Mouse (Mus musculus): ENCODE measurements around the gene St13. TPM values are rescaled to one million over a fixed set of nuclear protein-coding genes. Genes with fewer than 3 reads are reported as not detected.

St13 gene
- 10.6 and 36.2 TPM in 2 replicates for polyA plus RNA-seq (2012; rRNA removed)
- polyA plus RNA-seq (2014; fragmentation: Nextera tagmentation; extraction: Ambion mirVana), result 48.3 and 53.7 TPM in 2 replicates

GRCm38 (mm10) chr15:81399638-81400315 is at the start of gene St13, which contains the start of gene Xpnpep3:
Gene St13 (minus strand): TSS chr15:81400077.
Gene Xpnpep3 (plus strand): TSS chr15:81400138.
- peak; percentile 95 for DNase-seq (ENCODE audit: low read depth in 3 of 3, low spot score in 3 of 3)
- H3K4me1 ChIP-seq (replicated peaks; ENCODE audit: control insufficient read depth in 2 of 2, insufficient read depth in 2 of 2, low read length in 1 of 2), result peaks cover 7 to 20% of the 10 kb centered on the region in 2 experiments; a peak in 3 of 4 replicates

DNA sequence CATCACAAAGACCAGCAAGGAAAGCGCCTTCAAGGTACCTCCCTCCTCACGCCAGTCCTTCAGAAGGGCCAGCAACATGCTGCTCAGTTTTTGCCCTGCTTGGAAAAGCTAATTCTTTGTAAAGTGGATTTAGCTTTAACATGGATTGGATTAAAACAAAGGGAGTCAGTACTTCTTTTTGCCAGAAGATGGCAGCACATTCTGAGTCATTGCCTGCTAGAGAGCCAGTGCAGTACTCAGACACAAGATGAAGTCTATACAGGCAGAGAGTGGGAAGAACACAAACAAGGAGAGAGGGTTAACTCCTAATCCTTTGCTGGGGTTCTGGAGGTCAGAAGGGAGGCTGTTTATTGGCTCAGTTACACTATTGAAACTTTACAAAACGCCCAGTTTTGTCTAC is 48.6 kb upstream of the St13 start:
- WGBS (ENCODE audit: insufficient replicate concordance), result 37% methylated on average over 3 of the region's 3 CpGs
- H3K4me1 ChIP-seq (replicated peaks; ENCODE audit: control insufficient read depth in 2 of 2, insufficient read depth in 2 of 2, low read length in 1 of 2), result no peaks in the 10 kb centered on the region
- H3K4me2 ChIP-seq (ENCODE audit: low read depth), result no peak overlapping the region
- no peak overlapping the region for H3K9ac ChIP-seq (replicated peaks)
- no peaks in the 10 kb centered on the region for H3K27me3 ChIP-seq (ENCODE audit: control insufficient read depth, insufficient read depth, low read length)
- no peak for ATAC-seq (ENCODE audit: insufficient read depth)
- H3K36me3 ChIP-seq (replicated peaks; ENCODE audit: control insufficient read depth, insufficient read depth, low read depth), result peaks cover 2% of the 10 kb centered on the region; the same call in 1 of the 2 replicates
- TF ChIP-seq EP300 (IDR thresholded peaks at IDR 0.05; ENCODE audit: low read depth), result no peak
- TF ChIP-seq CTCF (IDR thresholded peaks at IDR 0.05; ENCODE audit: low read depth), result peak; percentile 81
- no peaks in the 10 kb centered on the region for H3K9me3 ChIP-seq (ENCODE audit: control insufficient read depth, low read length)
- peak; percentile 26 to 47 (median 42) for DNase-seq (ENCODE audit: low read depth in 3 of 3, low spot score in 3 of 3)
- no peak overlapping the region for H3K4me3 ChIP-seq (ENCODE audit: insufficient read depth in 1 of 2, low read depth in 2 of 2, low read length in 2 of 2)
- no peak overlapping the region for H3K27ac ChIP-seq

More at GRCm38 (mm10) chr15:81399638-81400315, at the start of gene St13, which contains the start of gene Xpnpep3:
- H3K9me3 ChIP-seq (ENCODE audit: control insufficient read depth, low read length), result no peaks in the 10 kb centered on the region
- H3K27ac ChIP-seq, result peak within 1 kb of the TSS; percentile 88
- H3K4me3 ChIP-seq (ENCODE audit: insufficient read depth in 1 of 2, low read depth in 2 of 2, low read length in 2 of 2), result peak within 1 kb of the TSS; percentile 96 to 97
- TF ChIP-seq CTCF (IDR thresholded peaks at IDR 0.05; ENCODE audit: low read depth) (no peak), EP300 (IDR thresholded peaks at IDR 0.05; ENCODE audit: low read depth) (peak; percentile 74)
- under 1% methylated on average over 50 of the region's 50 CpGs for WGBS (ENCODE audit: insufficient replicate concordance)
- peak within 1 kb of the TSS; percentile 96 for H3K9ac ChIP-seq (replicated peaks)
- H3K36me3 ChIP-seq (replicated peaks; ENCODE audit: control insufficient read depth, insufficient read depth, low read depth), result peaks cover 3% of the 10 kb centered on the region; the same call in 1 of the 2 replicates
- H3K27me3 ChIP-seq (ENCODE audit: control insufficient read depth, insufficient read depth, low read length), result no peaks in the 10 kb centered on the region
- H3K4me2 ChIP-seq (ENCODE audit: low read depth), result peak within 1 kb of the TSS; percentile 84
- peak; percentile 99 for ATAC-seq (ENCODE audit: insufficient read depth)

DNA sequence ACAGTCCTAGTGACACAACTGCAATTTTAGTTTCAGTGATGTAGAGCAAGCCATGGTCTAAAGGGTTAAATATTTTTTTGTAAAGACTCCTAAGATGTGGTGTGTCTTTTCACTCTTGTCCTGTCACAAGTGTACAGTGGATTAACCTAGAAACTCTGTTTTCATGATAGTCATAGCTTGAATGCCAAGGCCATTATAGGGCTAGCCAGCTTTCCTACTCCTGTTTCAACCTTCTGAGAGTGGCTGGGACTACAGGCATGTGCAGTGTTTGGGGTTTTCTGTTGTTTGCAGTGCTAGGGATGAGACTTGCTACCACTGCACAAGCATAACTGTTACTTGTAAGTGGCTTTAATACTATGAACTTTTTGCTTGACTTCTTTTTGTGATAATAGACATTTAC is 39.4 kb upstream of the St13 start:
- no peak overlapping the region for H3K27ac ChIP-seq
- ATAC-seq (ENCODE audit: insufficient read depth), result no peak
- TF ChIP-seq CTCF (IDR thresholded peaks at IDR 0.05; ENCODE audit: low read depth) (no peak), EP300 (IDR thresholded peaks at IDR 0.05; ENCODE audit: low read depth) (no peak)
- H3K9ac ChIP-seq (replicated peaks), result no peak overlapping the region
- no peaks in the 10 kb centered on the region for H3K27me3 ChIP-seq (ENCODE audit: control insufficient read depth, insufficient read depth, low read length)
- peaks cover 9% of the 10 kb centered on the region for H3K36me3 ChIP-seq (replicated peaks; ENCODE audit: control insufficient read depth, insufficient read depth, low read depth)
- H3K4me3 ChIP-seq (ENCODE audit: insufficient read depth in 1 of 2, low read depth in 2 of 2, low read length in 2 of 2), result no peak overlapping the region
- H3K4me2 ChIP-seq (ENCODE audit: low read depth), result no peak overlapping the region
- H3K9me3 ChIP-seq (ENCODE audit: control insufficient read depth, low read length), result no peaks in the 10 kb centered on the region
- no peak for DNase-seq (ENCODE audit: low read depth in 3 of 3, low spot score in 3 of 3)
- H3K4me1 ChIP-seq (replicated peaks; ENCODE audit: control insufficient read depth in 2 of 2, insufficient read depth in 2 of 2, low read length in 1 of 2), result no peaks in the 10 kb centered on the region

- Histone ChIP-seq H3K4me2 (ENCODE audit: low read depth) (no peak overlapping the region), H3K27me3 (ENCODE audit: control insufficient read depth, insufficient read depth, low read length) (no peaks in the 10 kb centered on the region), H3K9me3 (ENCODE audit: control insufficient read depth, low read length) (no peaks in the 10 kb centered on the region), H3K4me1 (replicated peaks; ENCODE audit: control insufficient read depth in 2 of 2, insufficient read depth in 2 of 2, low read length in 1 of 2) (no peaks in the 10 kb centered on the region), H3K27ac (no peak overlapping the region), H3K36me3 (replicated peaks; ENCODE audit: control insufficient read depth, insufficient read depth, low read depth) (peaks cover 9% of the 10 kb centered on the region), H3K9ac (replicated peaks) (no peak overlapping the region), H3K4me3 (ENCODE audit: insufficient read depth in 1 of 2, low read depth in 2 of 2, low read length in 2 of 2) (no peak overlapping the region)
- ATAC-seq (ENCODE audit: insufficient read depth) (no peak), DNase-seq (ENCODE audit: low read depth in 3 of 3, low spot score in 3 of 3) (no peak)
- TF ChIP-seq EP300 (IDR thresholded peaks at IDR 0.05; ENCODE audit: low read depth), result no peak
- WGBS (ENCODE audit: insufficient replicate concordance), result 96% methylated on average over 1 of the region's 1 CpGs
These were observed 38.5 kb upstream of the St13 start for GRCm38 (mm10) chr15:81438345-81438744.

DNA sequence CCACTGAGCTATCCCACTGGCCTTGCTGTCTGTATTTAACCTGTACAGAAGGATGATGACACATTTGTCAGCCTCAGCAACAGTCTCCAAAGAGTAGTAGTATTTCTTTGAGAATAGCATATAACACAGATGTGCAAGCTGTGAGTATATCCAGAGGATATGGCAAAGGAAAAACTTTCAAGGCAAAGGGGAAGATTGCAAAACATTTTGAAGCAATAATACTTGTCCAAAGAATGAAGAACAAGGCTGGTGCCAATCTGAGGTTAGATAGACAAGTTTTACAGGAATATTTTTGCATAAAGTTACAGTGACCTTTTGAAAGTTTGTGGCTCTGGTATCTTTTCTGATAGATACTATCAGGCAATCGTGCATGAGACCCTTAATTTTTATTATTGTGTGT is 31.3 kb upstream of the St13 start:
- DNase-seq (ENCODE audit: low read depth in 3 of 3, low spot score in 3 of 3) (no peak), ATAC-seq (ENCODE audit: insufficient read depth) (no peak)
- Histone ChIP-seq H3K27me3 (ENCODE audit: control insufficient read depth, insufficient read depth, low read length) (no peaks in the 10 kb centered on the region), H3K9ac (replicated peaks) (no peak overlapping the region), H3K27ac (no peak overlapping the region), H3K4me3 (ENCODE audit: insufficient read depth in 1 of 2, low read depth in 2 of 2, low read length in 2 of 2) (no peak overlapping the region), H3K4me1 (replicated peaks; ENCODE audit: control insufficient read depth in 2 of 2, insufficient read depth in 2 of 2, low read length in 1 of 2) (no peaks in the 10 kb centered on the region), H3K36me3 (replicated peaks; ENCODE audit: control insufficient read depth, insufficient read depth, low read depth) (peaks cover 12% of the 10 kb centered on the region), H3K9me3 (ENCODE audit: control insufficient read depth, low read length) (no peaks in the 10 kb centered on the region), H3K4me2 (ENCODE audit: low read depth) (no peak overlapping the region)
- no peak for TF ChIP-seq CTCF (IDR thresholded peaks at IDR 0.05; ENCODE audit: low read depth)
- no peak for TF ChIP-seq EP300 (IDR thresholded peaks at IDR 0.05; ENCODE audit: low read depth)
- 79% methylated on average over 1 of the region's 1 CpGs for WGBS (ENCODE audit: insufficient replicate concordance)

Data from liver, embryonic 14.5 days (tissue).